Mouse (Mus musculus): ENCODE measurements at regions not wholly inside any gene's neighbourhood (a gene's known extent, or its start where the extent isn't known, plus 50 kb on each side); places are given as distances from the start of the nearest gene placed in this dataset.

DNA sequence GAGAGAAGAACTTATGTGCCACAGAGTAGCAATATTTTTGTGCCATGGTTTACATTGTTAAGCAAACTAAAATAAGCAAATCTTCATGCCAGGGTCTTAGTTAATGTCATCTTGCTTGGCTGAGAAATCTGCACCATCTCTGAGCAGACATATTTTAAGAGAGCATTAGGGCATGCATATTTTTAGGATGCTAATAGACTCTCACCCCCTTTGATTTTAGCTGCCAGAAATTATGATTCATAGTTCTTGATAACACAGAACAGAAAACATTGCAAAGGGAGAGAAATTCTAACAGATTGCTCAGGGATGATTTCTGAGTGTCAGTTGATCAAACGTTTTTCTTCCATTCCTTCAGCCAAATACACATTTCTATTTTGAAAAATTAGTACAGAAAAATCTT, 222.7 kb upstream of the Zeb2 start:
- TF ChIP-seq EP300 (IDR thresholded peaks at IDR 0.05; ENCODE audit: insufficient read depth, low read depth, low read length) (no peak), CTCF (IDR thresholded peaks at IDR 0.05; ENCODE audit: low read depth, low read length) (no peak)
